Mouse (Mus musculus) spleen, adult 2 months (tissue): ENCODE results near the gene Rasal2.

Experiments used
- CTCF ChIP-seq: fragments of 200-500 bp; IDR thresholded peaks from 2 replicates; pipeline ENCODE4 v1.5.1; 2011; ENCODE audit warnings: mild to moderate bottlenecking, inconsistent platforms; ENCODE audit not compliant: insufficient read depth, insufficient read length, insufficient replicate concordance; ENCODE audit errors: extremely low read depth
- POLR2A ChIP-seq: fragments of 200-500 bp; IDR thresholded peaks from 2 replicates; pipeline ENCODE4 v1.6.1; 2011; ENCODE audit warnings: low read depth, low read length, inconsistent platforms

DNA sequence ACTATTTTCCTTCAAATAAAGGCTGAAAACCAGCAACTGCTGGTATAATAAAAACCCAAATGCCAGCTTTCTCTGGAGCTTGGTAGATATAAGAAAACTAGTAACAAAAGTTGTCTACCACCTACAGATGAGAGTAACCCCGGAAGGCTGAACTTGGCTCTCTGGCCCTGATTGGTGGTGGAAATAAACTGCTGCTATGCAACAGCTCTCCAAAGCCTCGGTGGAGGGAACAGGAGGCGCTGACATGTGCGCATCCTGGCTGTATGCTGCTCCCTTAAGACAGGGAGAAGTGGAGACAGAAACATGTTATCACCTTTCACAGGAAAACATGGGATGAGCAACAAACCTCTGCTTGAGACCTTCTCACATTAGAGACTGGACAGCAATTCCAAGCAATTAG lies 206.7 kb downstream of the Rasal2 start:
- TF ChIP-seq POLR2A (no peak), CTCF (no peak)
